Mouse (Mus musculus): Measurements from ENCODE around the gene Dsn1. TPM values are rescaled to one million over a fixed set of nuclear protein-coding genes. Genes with fewer than 3 reads are reported as not detected.

Dsn1 gene
- 25.8 and 32.7 TPM in 2 replicates for polyA plus RNA-seq (2014; fragmentation: Nextera tagmentation; extraction: Ambion mirVana)

DNA sequence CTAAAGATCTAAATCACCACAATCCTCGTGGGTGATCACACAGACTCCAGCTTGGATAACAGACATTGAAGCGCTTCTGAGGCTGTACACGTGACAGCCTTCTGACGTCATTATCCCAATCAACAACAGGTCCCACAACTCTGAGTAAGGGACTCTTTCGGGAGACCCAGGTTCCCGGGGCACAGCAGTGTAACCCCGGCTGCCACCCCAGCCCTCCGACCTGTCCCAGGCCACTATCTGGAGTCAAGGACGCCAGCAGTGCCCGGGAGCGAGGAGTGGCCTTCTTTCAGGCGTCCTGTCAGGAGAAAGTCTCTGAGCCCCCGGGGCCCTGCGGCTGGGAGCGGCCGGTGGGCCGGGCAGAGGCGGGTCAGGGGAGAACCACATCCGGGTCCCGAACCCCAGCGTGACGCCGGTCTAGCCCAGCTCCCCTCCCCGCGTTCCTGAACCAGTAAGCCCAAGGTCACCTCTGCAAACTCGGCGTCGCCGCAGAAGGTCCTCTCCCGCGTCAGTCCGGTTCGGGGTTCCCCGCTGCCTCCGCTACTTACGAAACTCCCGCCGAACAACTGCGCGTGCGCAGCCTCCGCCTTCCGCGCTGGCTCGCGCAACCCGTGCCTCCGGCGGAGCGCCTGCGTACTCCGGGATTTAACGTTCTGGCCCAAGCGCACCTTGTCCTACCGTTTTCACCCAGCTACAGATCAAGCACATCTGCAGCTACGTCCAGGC lies at the start of gene Dsn1:
TSS of gene Dsn1 (minus strand) at position 644 of the 723 bp plus-strand sequence.
- WGBS: under 1% methylated on average over 31 of the region's 56 CpGs
- peak within 1 kb of the TSS; percentile 76 for H3K27ac ChIP-seq (replicated peaks; ENCODE audit: low read depth, low read length)
- DNase-seq (ENCODE audit: low spot score) (peak; percentile 92), ATAC-seq (ENCODE audit: low read depth) (peak; percentile 85)
- H3K4me2 ChIP-seq (ENCODE audit: low read depth, low read length): peak within 1 kb of the TSS; percentile 69
- H3K36me3 ChIP-seq (ENCODE audit: control insufficient read depth, insufficient read depth, low read length): peaks cover 25% of the 10 kb centered on the region; the same call in 1 of the 2 replicates
- no peaks in the 10 kb centered on the region for H3K27me3 ChIP-seq (replicated peaks; ENCODE audit: control insufficient read depth, insufficient read depth, low read length)
- H3K4me1 ChIP-seq (ENCODE audit: control insufficient read depth, insufficient read depth, low read length): peaks cover 23% of the 10 kb centered on the region
- H3K9me3 ChIP-seq (ENCODE audit: control insufficient read depth, low read length): no peaks in the 10 kb centered on the region
- peak within 1 kb of the TSS; percentile 69 for H3K4me3 ChIP-seq (ENCODE audit: low read depth, low read length)
- peak within 1 kb of the TSS; percentile 72 for H3K9ac ChIP-seq (ENCODE audit: low read depth, low read length)

DNA sequence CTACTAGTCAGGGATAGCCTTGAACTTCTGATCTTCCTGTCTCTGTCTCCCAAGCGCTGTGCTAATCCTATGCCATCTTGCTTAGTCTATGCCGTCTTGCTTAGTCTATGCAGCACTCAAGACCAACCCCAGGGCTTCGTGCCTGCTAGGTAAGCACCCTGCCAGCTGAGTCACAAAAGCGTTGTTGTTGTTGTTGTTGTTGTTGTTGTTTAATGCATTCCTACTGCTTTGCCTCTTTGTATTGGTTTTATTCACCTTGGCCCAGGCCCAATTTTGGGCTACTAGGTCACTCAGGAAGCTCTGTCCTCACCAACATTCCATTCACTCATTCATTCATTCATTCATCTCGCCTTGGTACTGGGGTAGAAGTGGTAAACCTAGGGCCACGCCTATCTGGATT lies 48.8 kb upstream of the Dsn1 start:
- 92% methylated on average over 6 of the region's 6 CpGs for WGBS
- no peak overlapping the region for H3K9ac ChIP-seq (ENCODE audit: low read depth, low read length)
- peak overlapping the region; percentile 77; the same call in 1 of the 2 replicates for H3K27ac ChIP-seq (replicated peaks; ENCODE audit: low read depth, low read length)
- H3K9me3 ChIP-seq (ENCODE audit: control insufficient read depth, low read length): no peaks in the 10 kb centered on the region
- no peaks in the 10 kb centered on the region for H3K27me3 ChIP-seq (replicated peaks; ENCODE audit: control insufficient read depth, insufficient read depth, low read length)
- ATAC-seq (ENCODE audit: low read depth): no peak
- H3K4me2 ChIP-seq (ENCODE audit: low read depth, low read length): no peak overlapping the region
- no peak for DNase-seq (ENCODE audit: low spot score)
- H3K4me1 ChIP-seq (ENCODE audit: control insufficient read depth, insufficient read depth, low read length): peaks cover 28% of the 10 kb centered on the region
- no peak overlapping the region for H3K4me3 ChIP-seq (ENCODE audit: low read depth, low read length)
- peaks cover 68% of the 10 kb centered on the region for H3K36me3 ChIP-seq (ENCODE audit: control insufficient read depth, insufficient read depth, low read length)

DNA sequence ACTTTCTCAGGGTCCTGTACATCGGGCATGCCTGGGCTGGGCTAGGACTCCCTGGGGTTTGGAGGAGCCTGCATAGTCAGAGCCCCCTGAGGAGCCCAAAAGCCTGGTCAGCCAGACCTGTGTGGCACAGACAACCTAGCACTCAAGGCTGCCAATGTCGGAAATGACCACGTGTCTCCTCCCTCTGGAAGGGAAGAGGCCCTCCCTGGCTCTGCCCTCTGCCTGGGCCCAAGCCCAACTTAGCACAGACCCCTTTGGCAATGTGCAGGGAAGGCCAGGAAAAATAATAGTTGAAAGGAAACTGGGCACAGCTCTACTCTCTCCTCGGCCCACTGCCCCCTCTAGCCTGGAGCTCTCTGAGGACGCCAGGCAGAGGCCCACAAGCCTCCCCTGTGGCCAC lies 47.9 kb upstream of the Dsn1 start:
- WGBS: 61% methylated on average over 5 of the region's 5 CpGs
- H3K27me3 ChIP-seq (replicated peaks; ENCODE audit: control insufficient read depth, insufficient read depth, low read length): no peaks in the 10 kb centered on the region
- ATAC-seq (ENCODE audit: low read depth) (no peak; the same call in 1 of the 2 replicates), DNase-seq (ENCODE audit: low spot score) (peak; percentile 66)
- H3K27ac ChIP-seq (replicated peaks; ENCODE audit: low read depth, low read length): peak overlapping the region; percentile 77
- H3K4me3 ChIP-seq (ENCODE audit: low read depth, low read length): no peak overlapping the region
- peaks cover 28% of the 10 kb centered on the region for H3K4me1 ChIP-seq (ENCODE audit: control insufficient read depth, insufficient read depth, low read length)
- H3K9me3 ChIP-seq (ENCODE audit: control insufficient read depth, low read length): no peaks in the 10 kb centered on the region
- H3K4me2 ChIP-seq (ENCODE audit: low read depth, low read length): no peak overlapping the region
- H3K36me3 ChIP-seq (ENCODE audit: control insufficient read depth, insufficient read depth, low read length): peaks cover 71% of the 10 kb centered on the region
- no peak overlapping the region for H3K9ac ChIP-seq (ENCODE audit: low read depth, low read length)

GRCm38 (mm10) chr2:157054297-157054696 lies 47.3 kb upstream of the Dsn1 start:
- H3K27me3 ChIP-seq (replicated peaks; ENCODE audit: control insufficient read depth, insufficient read depth, low read length): no peaks in the 10 kb centered on the region
- no peak overlapping the region for H3K4me3 ChIP-seq (ENCODE audit: low read depth, low read length)
- H3K27ac ChIP-seq (replicated peaks; ENCODE audit: low read depth, low read length): peak overlapping the region; percentile 77
- peaks cover 72% of the 10 kb centered on the region for H3K36me3 ChIP-seq (ENCODE audit: control insufficient read depth, insufficient read depth, low read length)
- ATAC-seq (ENCODE audit: low read depth) (no peak), DNase-seq (ENCODE audit: low spot score) (no peak)
- WGBS: 92% methylated on average over 7 of the region's 8 CpGs
- H3K9me3 ChIP-seq (ENCODE audit: control insufficient read depth, low read length): no peaks in the 10 kb centered on the region
- H3K4me2 ChIP-seq (ENCODE audit: low read depth, low read length): no peak overlapping the region
- peaks cover 25% of the 10 kb centered on the region for H3K4me1 ChIP-seq (ENCODE audit: control insufficient read depth, insufficient read depth, low read length)
- no peak overlapping the region for H3K9ac ChIP-seq (ENCODE audit: low read depth, low read length)

GRCm38 (mm10) chr2:157053787-157054186 lies 46.8 kb upstream of the Dsn1 start:
- no peak overlapping the region for H3K4me2 ChIP-seq (ENCODE audit: low read depth, low read length)
- H3K27me3 ChIP-seq (replicated peaks; ENCODE audit: control insufficient read depth, insufficient read depth, low read length): no peaks in the 10 kb centered on the region
- no peak for DNase-seq (ENCODE audit: low spot score)
- 73% methylated on average over 4 of the region's 4 CpGs for WGBS
- no peak overlapping the region for H3K4me3 ChIP-seq (ENCODE audit: low read depth, low read length)
- H3K36me3 ChIP-seq (ENCODE audit: control insufficient read depth, insufficient read depth, low read length): peaks cover 77% of the 10 kb centered on the region
- H3K27ac ChIP-seq (replicated peaks; ENCODE audit: low read depth, low read length): no peak overlapping the region
- ATAC-seq (ENCODE audit: low read depth): no peak
- no peaks in the 10 kb centered on the region for H3K9me3 ChIP-seq (ENCODE audit: control insufficient read depth, low read length)
- H3K4me1 ChIP-seq (ENCODE audit: control insufficient read depth, insufficient read depth, low read length): peaks cover 21% of the 10 kb centered on the region
- H3K9ac ChIP-seq (ENCODE audit: low read depth, low read length): no peak overlapping the region

DNA sequence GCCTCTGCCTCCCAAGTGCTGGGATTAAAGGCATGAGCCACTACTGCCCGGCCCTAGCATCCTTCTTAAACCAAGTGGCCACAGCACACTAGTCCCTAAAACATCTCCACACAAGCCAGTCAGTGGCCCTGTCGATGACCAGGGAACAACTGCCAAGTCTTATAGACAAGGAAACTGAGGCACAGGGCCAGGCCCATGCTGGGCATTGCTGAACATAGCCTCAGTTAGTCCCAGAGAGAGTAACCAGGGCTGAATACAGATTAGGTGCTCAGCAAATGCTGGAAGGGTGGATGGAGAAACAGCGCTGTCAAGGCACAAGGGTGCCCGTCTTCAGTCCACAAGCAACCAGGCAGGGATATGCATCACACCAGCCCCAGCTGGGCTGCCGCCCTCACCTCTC lies 46.2 kb upstream of the Dsn1 start:
- WGBS: 95% methylated on average over 5 of the region's 5 CpGs
- Histone ChIP-seq H3K4me3 (ENCODE audit: low read depth, low read length) (no peak overlapping the region), H3K27me3 (replicated peaks; ENCODE audit: control insufficient read depth, insufficient read depth, low read length) (no peaks in the 10 kb centered on the region), H3K4me1 (ENCODE audit: control insufficient read depth, insufficient read depth, low read length) (peaks cover 16% of the 10 kb centered on the region), H3K9me3 (ENCODE audit: control insufficient read depth, low read length) (no peaks in the 10 kb centered on the region), H3K9ac (ENCODE audit: low read depth, low read length) (no peak overlapping the region), H3K4me2 (ENCODE audit: low read depth, low read length) (no peak overlapping the region), H3K36me3 (ENCODE audit: control insufficient read depth, insufficient read depth, low read length) (peaks cover 83% of the 10 kb centered on the region), H3K27ac (replicated peaks; ENCODE audit: low read depth, low read length) (no peak overlapping the region)
- no peak for ATAC-seq (ENCODE audit: low read depth)
- DNase-seq (ENCODE audit: low spot score): no peak

DNA sequence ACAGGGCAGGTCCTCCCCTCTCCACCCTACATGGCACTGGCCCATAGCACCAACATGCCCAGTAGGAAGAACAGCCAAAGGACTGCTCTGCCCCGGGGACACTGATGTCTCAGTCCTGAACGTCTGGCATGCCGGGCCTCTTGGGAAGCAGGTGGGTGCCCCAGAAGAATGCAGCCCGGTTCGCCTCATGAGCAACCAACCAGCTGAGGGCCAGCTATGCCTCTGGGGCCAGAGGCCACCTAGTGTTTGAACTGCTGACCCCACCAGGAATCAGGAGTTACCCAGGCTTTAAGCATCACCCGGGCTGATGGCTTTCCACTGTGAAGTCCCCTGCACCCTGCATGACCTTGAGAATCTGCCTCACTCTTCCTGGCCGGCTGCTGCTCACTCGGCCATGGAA lies 45.5 kb upstream of the Dsn1 start:
- DNase-seq (ENCODE audit: low spot score) (no peak), ATAC-seq (ENCODE audit: low read depth) (no peak)
- Histone ChIP-seq H3K9me3 (ENCODE audit: control insufficient read depth, low read length) (no peaks in the 10 kb centered on the region), H3K36me3 (ENCODE audit: control insufficient read depth, insufficient read depth, low read length) (peaks cover 80% of the 10 kb centered on the region), H3K27me3 (replicated peaks; ENCODE audit: control insufficient read depth, insufficient read depth, low read length) (no peaks in the 10 kb centered on the region), H3K27ac (replicated peaks; ENCODE audit: low read depth, low read length) (no peak overlapping the region), H3K4me1 (ENCODE audit: control insufficient read depth, insufficient read depth, low read length) (peaks cover 14% of the 10 kb centered on the region), H3K9ac (ENCODE audit: low read depth, low read length) (no peak overlapping the region), H3K4me2 (ENCODE audit: low read depth, low read length) (no peak overlapping the region), H3K4me3 (ENCODE audit: low read depth, low read length) (no peak overlapping the region)
- 76% methylated on average over 6 of the region's 8 CpGs for WGBS

DNA sequence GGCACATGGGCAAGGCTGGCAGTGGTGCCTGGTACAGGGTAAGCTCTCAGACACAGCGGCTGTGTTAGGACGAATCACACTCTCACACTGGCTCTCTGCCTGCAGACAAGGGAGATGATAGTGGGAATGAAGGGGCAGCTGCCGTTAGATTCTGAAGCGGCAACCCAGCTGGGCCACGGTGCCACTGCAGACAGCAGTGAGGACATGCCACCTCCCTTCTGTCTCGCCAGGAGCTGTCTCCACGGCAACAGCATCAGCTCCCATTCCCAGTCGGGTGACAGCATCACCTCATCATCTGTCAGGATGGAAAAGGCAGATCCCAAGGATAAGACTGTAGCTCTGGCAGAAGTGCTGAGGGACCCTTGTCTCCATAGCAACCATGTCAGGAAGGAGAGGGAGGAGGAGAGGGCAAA lies 42.9 kb upstream of the Dsn1 start:
- Histone ChIP-seq H3K4me2 (ENCODE audit: low read depth, low read length) (no peak overlapping the region), H3K27me3 (replicated peaks; ENCODE audit: control insufficient read depth, insufficient read depth, low read length) (no peaks in the 10 kb centered on the region), H3K4me3 (ENCODE audit: low read depth, low read length) (no peak overlapping the region), H3K36me3 (ENCODE audit: control insufficient read depth, insufficient read depth, low read length) (peaks cover 86% of the 10 kb centered on the region), H3K27ac (replicated peaks; ENCODE audit: low read depth, low read length) (no peak overlapping the region; the same call in 1 of the 2 replicates), H3K4me1 (ENCODE audit: control insufficient read depth, insufficient read depth, low read length) (peaks cover 5% of the 10 kb centered on the region; the same call in 1 of the 2 replicates), H3K9ac (ENCODE audit: low read depth, low read length) (no peak overlapping the region), H3K9me3 (ENCODE audit: control insufficient read depth, low read length) (no peaks in the 10 kb centered on the region)
- ATAC-seq (ENCODE audit: low read depth) (peak; percentile 50; the same call in 1 of the 2 replicates), DNase-seq (ENCODE audit: low spot score) (no peak)
- 78% methylated on average over 8 of the region's 8 CpGs for WGBS
